9 mouse cellular contexts compared by ENCODE assay signal in the genomic region with DNA sequence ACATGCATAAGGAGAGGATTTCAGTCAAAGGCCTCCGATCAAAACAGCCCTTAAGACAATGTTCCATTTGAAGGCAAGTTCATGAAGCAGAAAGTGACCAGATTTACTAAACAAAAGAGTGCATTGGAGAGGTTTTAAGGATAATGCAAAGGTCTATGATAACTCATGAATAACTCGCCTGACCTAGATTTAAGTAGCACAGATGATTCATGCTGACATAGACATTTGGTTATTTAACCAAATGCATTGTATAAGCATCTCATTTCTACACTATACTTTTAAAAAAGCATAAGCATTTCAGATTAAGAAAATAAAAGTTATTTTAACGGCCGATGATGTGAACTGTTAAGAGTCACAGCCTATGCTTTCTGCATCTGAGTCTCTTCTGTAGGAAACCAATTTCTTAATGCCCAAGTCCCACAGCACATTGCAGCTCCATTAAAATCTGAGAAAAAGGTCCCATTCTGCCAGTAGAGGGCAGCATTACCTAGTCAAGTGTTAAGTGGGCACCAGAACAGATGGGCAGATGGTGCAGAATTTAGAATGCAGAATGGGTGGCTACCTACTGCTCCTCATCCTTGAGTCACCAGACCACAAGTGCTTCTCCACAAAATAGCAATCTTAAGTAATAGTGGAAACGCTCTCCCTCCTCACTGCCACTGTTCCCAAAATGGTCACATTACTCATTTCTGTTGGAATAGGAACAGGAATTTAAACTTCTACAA.
DNase-seq lines count a peak whose midpoint lies in the region; ATAC-seq and TF ChIP-seq lines count a peak whose summit lies in the region.
"Had no signal": no experiment of that assay in that cellular context is flagged by ENCODE, and none has a peak within 500 bp of the region (broad histone marks: within the 10 kb centered on the region; RNA-seq: fewer than 3 reads in every experiment).

No protein-coding gene starts in this region.

- no peak for TF ChIP-seq POLR2A in liver, adult 2 months (IDR thresholded peaks at IDR 0.05; ENCODE audit: extremely low read depth, insufficient read depth, low read length)

- H3K4me1 ChIP-seq in liver, adult 2 months (ENCODE audit: control insufficient read depth, insufficient read depth, low read length): no peaks in the 10 kb centered on the region
- H3K4me1 ChIP-seq in liver, embryonic 12.5 days: no peaks in the 10 kb centered on the region
- peaks cover 4% of the 10 kb centered on the region; the same call in 1 of the 2 replicates for H3K4me1 ChIP-seq in forebrain, embryonic 12.5 days

- no peak overlapping the region for H3K4me3 ChIP-seq in liver, adult 2 months (ENCODE audit: insufficient read depth, low read depth, low read length)
- no peak overlapping the region for H3K4me3 ChIP-seq in liver, embryonic 12.5 days
- H3K4me3 ChIP-seq in forebrain, embryonic 12.5 days (replicated peaks): no peak overlapping the region

- no peak overlapping the region for H3K9ac ChIP-seq in liver, adult 2 months (ENCODE audit: low read depth, low read length)
- H3K9ac ChIP-seq in liver, embryonic 12.5 days: no peak overlapping the region
- no peak overlapping the region for H3K9ac ChIP-seq in forebrain, embryonic 12.5 days

- no peaks in the 10 kb centered on the region for H3K79me2 ChIP-seq in liver, adult 2 months (ENCODE audit: control insufficient read depth, insufficient read depth, low read length)

- no peaks in the 10 kb centered on the region for H3K27me3 ChIP-seq in liver, adult 2 months (ENCODE audit: control insufficient read depth, insufficient read depth, low read length)
- no peaks in the 10 kb centered on the region for H3K27me3 ChIP-seq in liver, embryonic 12.5 days (replicated peaks)
- no peaks in the 10 kb centered on the region for H3K27me3 ChIP-seq in forebrain, embryonic 12.5 days

- no peaks in the 10 kb centered on the region for H3K36me3 ChIP-seq in liver, adult 2 months (ENCODE audit: control insufficient read depth, insufficient read depth, low read length)
- no peaks in the 10 kb centered on the region for H3K36me3 ChIP-seq in liver, embryonic 12.5 days
- H3K36me3 ChIP-seq in forebrain, embryonic 12.5 days (replicated peaks): no peaks in the 10 kb centered on the region

- H3K9me3 ChIP-seq in liver, embryonic 12.5 days (replicated peaks): no peaks in the 10 kb centered on the region
- H3K9me3 ChIP-seq in forebrain, embryonic 12.5 days: no peaks in the 10 kb centered on the region

- 54% methylated on average over 5 of the region's 5 CpGs for WGBS in liver, adult 2 months
- WGBS in liver, embryonic 12.5 days (ENCODE audit: insufficient replicate concordance): 51% methylated on average over 5 of the region's 5 CpGs
- 60% methylated on average over 5 of the region's 5 CpGs for WGBS in forebrain, embryonic 12.5 days

- TF ChIP-seq CTCF in liver, adult 2 months (IDR thresholded peaks at IDR 0.05; ENCODE audit: low read depth, low read length): peak; percentile 57

- ATAC-seq in liver, embryonic 12.5 days: no peak
- peak; percentile 83 for ATAC-seq in forebrain, embryonic 12.5 days (ENCODE audit: low FRiP score)

- H3K27ac ChIP-seq in liver, adult 2 months (replicated peaks; ENCODE audit: insufficient read depth, low read depth, low read length): no peak overlapping the region
- H3K27ac ChIP-seq in liver, embryonic 12.5 days: no peak overlapping the region
- H3K27ac ChIP-seq in forebrain, embryonic 12.5 days: no peak overlapping the region
- H3K27ac ChIP-seq: macrophage had no signal

- intact Hi-C loops in left cerebral cortex, postnatal 14 days (cut with DNase I): loop anchor here (5.0 to 10.0 kb wide), 3 partner anchors 441 to 848 kb away; no protein-coding TSS in a partner anchor
- intact Hi-C loops in gastrocnemius, postnatal 36 days (cut with DNase I): no loop called here

- H3K4me2 ChIP-seq in liver, embryonic 12.5 days: no peak overlapping the region
- H3K4me2 ChIP-seq in forebrain, embryonic 12.5 days: no peak overlapping the region

- peak; percentile 37 for DNase-seq in liver, adult 2 months (ENCODE audit: extremely low read depth, low read depth, low spot score)
- peak; percentile 26 for DNase-seq in c-Kit-positive CD71-negative TER-119-negative erythroid progenitor cells, embryonic 14.5 days (ENCODE audit: low read depth)
- peak; percentile 10 for DNase-seq in kidney, adult 11 months
- peak; percentile 85 to 95 for DNase-seq in left cerebral cortex, postnatal 14 days (ENCODE audit: low spot score in 2 of 2)
- DNase-seq in retina, adult 2 months (ENCODE audit: low read depth, low spot score): peak; percentile 36
- DNase-seq in gastrocnemius, postnatal 36 days: no peak

Comparison
In these comparisons a context has a peak if more than half of its experiments do, and no peak if none do; other contexts are left out.
1. DNase-seq: peak in liver, adult 2 months (single experiment), c-Kit-positive CD71-negative TER-119-negative erythroid progenitor cells, embryonic 14.5 days (single experiment), kidney, adult 11 months (single experiment), left cerebral cortex, postnatal 14 days (2 of 2) and retina, adult 2 months (single experiment); none in gastrocnemius, postnatal 36 days (0 of 2).